Mouse (Mus musculus) neutrophil, adult 5-6 weeks (primary cell): Measurements from ENCODE around the gene Stap2. TPM values are rescaled to one million over a fixed set of nuclear protein-coding genes. Genes with fewer than 3 reads are reported as not detected.

Source experiments
- ATAC-seq: fragments of 151-379, 151-347 bp; 2 replicates; pipeline ENCODE4 v1.8.0; 2017; ENCODE audit warnings: mild to moderate bottlenecking, moderate TSS enrichment; ENCODE audit not compliant: insufficient number of reproducible peaks, poor library complexity, low FRiP score, severe bottlenecking; ENCODE audit errors: extremely low read depth
- total RNA-seq: library from RNA; stranded (forward); fragments of 200-1000 nt; gene quantifications from 2 replicates; pipeline ENCODE4 v1.2.3, GENCODE M21; 2017

Gene Stap2
- total RNA-seq, 1 experiment from 2014 or later = 1.6 TPM

DNA sequence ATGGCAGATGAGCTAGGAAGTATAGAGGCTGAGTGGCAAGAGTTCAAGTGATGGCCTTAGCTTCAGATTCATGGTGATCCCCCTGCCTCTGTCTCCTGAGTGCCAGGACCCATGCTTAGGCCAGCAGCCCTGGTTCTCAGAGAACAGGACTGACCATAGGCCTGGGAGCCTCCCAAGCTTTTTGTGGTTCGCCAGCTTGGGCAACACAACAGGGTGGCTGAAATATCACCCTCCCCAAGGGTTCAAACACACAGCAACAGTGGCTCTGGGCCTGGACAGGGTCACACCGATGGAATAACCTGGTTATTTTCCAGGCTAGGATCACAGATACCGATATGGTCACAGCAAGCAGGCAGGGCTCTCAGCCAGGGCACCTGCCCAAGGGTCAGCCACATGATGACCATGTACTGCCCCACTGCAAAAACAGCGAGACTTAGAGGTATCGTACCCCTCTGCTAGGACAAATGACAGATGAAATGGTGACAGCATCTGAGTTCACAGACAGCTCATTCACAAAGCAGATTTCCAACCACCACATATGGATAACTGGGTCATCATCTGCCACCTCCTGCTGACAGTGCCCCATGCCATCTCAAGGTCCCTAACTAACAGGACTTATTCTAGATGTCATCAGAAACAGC is 22.5 kb upstream of the Stap2 start:
- no peak for ATAC-seq

DNA sequence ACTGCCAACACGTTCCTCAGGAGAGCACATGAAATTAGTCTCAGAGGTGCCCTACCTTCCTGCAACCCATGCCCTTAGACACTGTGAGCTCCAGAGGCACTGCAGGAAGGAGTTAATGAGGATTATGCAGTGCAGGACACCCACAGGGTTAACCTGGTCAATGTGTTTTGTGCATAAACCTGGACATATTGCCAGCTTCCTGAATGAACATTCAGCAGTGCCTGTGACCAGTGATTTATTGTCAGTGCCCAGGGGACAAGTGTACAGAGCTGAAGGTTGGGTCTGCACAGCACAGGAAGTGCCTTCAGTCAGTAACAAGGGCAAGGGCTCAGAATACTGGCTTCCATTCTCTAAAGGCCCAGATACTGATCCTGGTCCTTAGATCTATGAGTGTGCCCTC is 21.5 kb upstream of the Stap2 start:
- ATAC-seq = no peak

DNA sequence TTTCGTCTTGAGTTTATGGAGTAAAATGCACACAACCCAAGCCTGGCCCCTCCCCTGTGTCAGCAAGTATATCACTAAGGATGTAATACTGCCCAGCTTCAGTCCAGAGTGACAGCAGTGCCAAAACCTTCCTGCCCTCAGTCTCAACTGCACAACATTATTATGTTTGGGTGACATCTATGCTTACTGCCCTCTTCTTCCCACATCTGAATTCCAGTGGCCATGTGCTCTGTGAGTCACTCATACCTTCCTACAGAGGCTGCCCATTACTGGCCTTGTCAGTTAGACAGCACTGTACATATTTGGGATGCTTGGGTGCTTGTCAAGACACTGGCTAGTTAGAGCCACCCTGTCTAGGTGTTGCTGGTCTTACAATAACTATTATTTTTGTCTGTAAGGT is 20.9 kb upstream of the Stap2 start:
- ATAC-seq = no peak

DNA sequence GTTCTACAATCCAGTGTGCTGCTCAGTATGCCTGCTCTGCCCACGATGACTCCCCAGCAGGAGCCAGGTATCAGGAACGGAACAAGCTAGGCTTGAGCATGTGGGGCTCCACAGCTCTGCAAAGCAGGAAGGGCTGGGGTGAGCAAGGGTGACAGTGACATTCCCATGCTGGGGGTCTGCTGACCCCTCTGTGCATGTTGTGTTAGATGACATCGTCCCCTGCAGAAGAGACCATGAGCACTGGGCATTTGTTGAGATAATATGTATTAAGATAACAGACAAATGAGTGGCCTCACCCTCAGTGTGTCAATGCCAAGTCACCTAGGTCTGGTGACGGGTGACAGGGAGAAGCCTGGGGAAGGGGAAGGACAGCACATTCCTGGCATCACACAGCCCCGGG is 19.5 kb upstream of the Stap2 start:
- ATAC-seq = no peak

DNA sequence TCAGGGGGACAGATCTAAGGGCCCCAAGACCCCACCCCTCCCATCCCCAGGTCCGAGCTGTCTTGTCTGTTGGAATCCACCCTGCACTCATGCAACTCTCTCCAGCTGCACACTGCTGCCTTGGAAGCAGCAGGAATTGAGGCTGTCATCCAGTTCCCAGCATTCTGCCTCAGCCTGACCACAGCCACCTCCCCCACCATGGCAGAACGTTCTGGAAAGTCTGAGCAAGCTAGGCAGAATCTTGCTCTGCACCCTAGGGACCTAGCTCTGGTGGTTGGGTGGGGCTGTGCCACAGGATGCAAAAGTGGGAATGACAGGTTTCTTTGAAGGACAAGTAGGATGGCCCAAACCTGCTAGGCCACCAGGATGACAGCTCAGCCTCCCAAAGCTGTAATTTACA is 19.1 kb upstream of the Stap2 start:
- ATAC-seq = no peak

DNA sequence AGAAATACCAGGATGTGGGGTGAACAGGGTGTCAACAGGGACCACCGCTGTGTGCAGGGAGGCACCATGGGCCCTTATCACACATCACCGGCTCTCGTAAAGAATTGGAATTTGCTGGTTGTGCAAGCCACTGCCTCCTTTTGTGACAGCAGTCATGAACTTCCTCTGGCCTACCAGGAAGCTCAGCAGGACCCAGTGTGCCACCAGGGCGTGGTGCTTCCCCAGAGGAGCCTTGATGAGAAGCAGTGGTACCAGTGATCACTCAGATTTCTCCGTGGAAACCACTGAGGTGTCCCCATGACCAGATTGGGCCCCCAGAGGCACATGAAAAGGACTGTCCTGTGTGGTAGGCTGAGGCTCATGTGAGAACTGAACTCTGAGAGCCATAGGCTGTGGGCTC is 18.0 kb upstream of the Stap2 start:
- ATAC-seq = peak; percentile 44

DNA sequence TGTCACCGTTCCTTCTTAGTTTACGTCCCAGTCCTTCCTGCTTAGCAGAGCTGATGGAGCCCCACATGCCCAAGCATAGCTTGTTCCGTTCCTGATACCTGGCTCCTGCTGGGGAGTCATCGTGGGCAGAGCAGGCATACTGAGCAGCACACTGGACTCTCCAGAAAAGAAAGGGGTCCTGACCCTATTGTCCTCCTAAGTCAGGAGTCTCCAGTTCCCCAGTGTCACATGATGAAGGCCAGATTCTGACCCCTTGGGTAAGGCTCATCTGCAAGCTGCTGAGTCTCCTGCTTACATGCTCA is 17.6 kb upstream of the Stap2 start:
- ATAC-seq = no peak

DNA sequence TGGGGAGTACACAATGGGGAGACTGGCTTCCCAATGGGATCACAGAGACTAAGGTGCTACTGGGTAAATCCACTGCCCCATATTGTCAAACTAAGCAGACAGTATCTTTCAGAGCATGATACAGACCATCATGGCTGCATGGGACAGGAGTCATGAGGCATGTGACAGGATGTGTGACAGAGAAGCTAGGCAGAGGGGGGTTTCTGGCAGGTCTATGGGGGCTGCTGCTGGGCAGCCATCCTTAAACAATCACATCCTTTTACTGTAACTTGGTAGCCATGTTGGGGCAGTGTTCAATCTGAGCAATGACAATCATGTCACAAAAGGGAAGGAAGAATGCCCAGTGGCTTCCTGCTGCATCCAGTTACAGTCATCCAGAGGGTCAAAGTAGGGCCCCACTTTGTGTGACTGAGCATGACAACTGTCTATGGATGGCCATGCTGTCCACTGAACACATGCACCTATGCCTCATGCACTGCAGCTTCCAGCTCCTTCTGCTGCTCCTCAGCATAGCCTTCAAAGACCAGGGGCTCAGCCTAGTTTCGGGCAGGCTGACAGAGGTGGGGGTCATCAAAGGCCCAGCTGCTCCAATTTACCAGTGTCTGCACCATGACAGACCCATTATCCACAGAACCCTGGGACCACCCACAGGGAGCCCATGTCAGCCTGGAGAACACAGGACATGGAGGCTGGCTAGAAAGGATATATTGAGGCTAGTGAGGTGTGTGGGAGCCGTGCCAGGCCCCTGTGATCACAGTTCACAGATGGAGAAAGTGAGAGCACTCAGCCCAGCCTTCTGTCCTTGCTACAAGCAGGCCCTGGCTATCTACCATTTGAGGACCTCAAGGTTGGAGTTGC is 17.0 kb upstream of the Stap2 start:
- ATAC-seq = peak; percentile 35; the same call in 1 of the 2 replicates

DNA sequence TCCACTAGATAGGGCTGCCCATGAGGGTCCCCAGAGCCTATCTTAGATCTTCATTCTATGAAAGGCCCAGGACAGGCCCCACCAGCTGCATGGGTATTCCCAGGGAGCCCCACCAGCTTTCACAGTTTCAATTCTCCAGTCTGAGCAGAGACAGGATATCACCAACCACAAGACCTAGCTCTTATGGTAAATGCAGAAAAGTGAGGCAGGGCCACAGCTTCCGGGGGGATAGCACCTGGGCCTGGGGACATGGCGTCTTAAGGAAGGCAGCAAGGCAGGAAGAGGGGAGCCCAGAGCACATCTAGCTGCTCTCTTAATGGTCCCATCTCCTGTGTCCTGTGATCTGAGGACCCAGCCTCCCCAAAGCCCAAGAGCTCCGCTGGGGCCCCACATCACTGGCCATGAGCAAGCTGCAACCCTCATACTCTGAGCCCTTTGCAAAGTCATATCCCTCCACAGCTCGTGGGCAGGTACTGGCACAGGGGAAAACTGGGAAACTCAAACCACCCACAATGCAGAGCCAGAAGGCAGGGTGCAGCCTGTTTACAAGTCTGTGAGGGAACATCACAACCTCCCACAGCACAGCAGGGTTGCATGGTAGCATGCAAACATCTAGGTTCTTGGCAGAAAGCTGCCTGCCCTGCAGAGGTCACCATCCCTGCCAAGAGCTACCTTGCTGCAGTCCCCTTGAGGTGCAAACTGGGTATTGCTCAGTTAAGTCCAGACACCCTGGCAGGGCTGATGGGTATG is 16.0 kb upstream of the Stap2 start:
- ATAC-seq = no peak

DNA sequence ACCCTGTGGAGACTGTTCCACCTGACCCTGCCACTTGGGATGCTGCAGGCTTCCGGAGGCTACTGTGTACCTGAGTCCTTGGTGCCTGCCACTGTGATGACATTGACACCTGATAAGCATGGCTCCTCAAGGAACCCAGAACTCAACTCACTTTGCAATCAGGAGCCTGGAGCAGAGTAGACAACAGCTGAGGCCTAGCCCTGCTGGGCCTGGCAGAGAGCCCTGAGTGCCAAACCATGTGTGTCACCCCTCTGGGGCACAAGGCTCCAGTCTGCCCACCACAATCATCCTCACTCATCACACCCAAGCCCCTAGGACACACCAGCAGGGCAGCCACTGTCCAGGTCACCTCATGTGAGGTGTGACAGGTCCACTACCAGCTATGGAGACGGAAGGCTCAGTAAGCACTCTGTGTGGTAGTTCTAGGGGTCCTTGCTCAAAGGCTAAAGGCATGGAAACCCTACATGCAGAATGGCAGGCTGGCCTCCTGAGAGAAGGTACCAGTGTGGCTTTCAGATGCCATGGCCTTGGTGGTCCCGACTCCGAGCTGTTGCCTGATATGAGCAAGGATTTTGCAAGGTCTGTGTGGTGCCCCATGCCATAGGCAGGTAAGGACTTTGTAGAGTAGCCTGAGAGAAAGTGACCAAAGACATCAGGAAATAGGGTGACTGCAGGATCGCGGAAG is 15.2 kb upstream of the Stap2 start:
- no peak for ATAC-seq

DNA sequence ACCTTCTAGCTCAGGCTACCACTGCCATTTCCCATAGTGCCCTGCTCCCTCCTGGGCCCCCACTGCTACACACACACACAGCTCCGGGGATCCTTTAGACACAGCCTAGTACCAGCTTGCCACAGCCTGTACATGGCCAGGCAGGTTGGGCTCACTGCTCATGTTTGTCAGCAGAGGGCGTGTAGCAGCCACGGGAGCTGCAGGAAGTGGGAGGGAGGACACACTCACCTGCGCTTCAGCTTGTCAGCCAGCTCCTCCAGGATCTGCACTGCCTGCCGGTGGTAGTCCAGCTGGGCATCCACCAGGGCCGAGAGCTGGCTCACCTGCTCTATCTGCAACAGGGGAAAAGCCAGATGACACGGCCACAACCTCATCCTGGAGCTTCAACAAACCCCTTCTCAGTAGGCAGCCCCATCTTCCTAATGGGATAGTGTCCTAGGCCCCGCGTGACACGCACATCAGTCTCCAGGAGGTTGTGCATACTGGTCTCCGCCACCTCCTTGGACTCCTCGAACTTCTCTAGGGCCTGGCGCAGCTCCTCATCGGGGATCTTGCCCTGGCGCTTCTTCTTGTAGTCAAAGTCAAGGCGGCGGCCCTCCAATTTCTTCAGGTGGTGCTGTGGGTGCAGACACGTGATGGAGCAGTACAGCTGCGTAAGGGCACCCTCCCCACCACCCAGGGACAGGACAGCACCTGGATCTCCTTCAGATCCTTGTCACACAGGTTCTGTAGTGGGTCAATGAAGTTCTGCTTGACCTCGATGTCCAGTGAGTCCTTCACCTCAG is 13.2 kb upstream of the Stap2 start:
- 0 out of 2 replicates have a peak, but pooled peaks have one; percentile 14 for ATAC-seq

DNA sequence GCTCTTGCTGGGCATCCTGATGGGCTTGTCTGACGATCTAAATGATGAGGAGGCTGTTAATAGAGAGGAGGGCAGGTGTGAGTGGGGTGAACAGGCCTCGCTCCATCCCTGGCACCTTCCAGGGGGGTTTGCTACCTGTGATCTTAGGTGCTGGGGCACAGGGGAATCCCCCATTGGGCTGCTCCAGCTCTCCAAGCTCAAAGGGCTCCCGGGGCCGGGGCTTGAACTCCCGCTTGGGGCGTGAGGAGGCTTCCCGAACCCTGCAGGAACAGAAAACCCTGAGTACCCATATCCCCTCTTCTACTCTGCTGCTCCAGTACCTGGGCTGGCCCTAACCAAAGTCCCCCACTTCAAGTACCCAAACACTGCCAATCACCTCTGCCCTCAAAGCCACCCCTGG is 12.5 kb upstream of the Stap2 start:
- no peak for ATAC-seq

DNA sequence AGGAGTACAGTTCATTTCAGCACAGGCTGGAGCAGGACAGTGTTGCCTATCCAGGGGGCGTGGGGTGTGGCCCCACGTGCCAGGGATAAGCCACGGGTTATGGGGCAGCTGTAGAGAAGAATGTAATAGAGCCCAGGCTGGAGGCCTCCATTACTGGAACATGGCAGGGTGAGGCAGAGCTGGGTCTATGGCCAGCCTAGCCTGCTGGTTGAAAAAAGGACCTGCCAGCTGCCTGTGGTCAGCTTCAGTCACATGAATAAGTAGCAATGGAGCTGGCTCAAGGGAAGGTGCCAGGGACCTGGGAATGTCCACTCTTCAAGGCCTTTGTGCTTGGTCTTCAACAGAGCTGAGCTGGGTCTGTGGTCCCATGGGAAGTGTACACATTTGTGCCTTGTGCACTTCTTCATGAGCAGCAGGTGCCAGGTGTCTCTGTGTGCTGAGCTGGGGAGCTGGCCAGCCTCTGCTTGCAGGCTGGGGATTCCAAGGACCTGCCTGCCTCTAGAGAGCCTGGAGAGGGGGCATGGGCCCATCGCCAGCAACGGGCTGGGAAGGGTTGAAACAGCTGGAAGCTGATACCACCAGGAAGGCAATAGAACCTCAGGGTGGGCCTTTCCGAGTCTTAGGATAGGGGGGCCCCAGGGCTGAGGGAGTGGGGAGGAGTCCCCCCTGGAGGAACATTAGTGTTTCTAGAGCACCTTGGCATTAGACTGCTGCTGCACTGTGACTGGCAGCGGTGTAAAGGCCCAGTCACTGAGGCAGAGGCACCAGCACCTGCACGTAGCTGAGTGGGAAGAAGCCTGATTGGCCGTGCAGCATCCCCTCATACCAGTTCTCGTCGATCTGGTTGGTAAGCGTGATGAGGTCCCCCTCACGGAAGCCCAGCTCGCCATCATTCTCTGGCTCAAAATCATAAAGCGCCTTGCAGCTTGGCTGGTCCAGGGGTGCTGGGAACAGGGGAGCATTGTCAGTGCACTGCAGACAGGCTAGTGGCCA is 11.7 kb upstream of the Stap2 start:
- ATAC-seq = no peak

DNA sequence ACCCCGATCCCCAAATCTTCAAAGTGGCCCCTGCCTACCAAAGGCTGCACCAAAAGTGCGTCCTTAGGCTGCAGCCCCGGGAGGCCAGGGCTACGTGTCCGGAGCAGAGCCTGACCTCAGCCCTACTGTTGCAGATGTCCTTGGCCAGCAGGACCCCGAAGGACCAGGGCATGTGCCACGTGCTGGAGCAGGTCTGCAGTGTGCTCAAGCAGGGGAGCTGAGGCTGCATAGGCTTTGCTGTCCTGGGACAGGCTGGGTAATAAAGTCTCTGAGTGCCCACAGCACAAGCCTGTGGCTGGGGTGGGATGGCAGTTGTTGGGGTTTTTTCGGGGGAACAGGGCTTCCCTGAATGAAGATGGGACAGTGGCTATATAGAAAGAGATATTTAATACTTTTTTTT is 11.0 kb upstream of the Stap2 start:
- ATAC-seq = no peak

DNA sequence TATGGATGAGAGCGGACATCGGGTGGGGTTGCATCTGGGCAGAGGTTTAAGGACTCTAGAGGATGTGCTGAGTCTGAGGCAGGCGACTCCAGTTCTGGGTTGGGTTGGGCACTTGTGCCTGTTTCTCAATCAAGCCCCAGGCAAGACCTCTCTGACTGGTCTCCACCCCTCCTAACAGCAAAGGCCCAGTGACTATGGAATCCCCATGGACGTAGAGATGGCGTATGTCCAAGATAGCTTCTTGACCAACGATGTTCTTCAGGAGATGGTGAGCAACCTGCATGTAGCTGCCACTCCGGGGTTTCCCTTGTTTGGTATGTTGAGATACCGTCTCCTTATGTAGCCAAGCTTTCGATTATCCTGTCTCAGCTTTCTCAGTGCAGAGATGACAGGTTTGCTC is 9.9 kb upstream of the Stap2 start:
- ATAC-seq = no peak

DNA sequence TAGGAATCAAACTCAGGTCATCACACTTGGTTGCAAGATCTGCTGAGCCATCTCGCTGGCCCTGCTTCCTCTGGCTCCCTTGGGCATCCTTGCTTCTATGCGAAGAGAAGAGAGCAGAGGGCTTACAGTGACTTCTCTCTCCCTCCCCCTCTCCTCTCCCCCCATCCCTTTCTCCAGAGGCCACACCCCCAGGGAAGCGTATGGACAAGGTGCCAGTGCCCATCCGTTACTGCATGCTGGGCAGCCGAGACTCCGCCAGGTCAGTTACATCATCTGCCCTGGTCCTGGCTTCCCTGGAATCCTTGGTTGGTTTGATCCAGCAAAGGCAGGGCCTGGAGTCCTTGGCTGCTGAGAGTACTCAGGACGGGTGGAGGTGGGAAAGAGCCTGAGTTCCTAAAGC is 6.1 kb upstream of the Stap2 start:
- no peak for ATAC-seq

DNA sequence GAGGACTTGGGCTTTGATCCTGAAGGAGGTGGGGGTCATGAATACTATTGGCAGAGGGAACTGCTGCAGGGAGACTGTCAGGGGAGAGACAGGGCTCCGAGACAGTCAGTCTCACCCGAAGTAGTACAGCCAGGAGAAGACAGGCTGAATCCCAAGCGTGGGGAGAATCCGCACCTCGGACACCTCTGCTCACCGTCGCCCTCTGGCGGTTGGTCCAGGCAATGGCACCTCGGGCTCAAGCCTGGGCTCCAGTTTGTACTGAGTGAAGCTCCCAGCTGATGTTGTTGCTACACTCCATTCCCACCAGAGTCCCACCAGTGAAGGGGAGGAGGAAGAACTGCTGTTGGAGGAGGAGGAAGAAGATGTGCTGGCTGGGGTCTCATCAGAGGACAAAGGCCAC is 5.3 kb upstream of the Stap2 start:
- peak; percentile 43 for ATAC-seq

DNA sequence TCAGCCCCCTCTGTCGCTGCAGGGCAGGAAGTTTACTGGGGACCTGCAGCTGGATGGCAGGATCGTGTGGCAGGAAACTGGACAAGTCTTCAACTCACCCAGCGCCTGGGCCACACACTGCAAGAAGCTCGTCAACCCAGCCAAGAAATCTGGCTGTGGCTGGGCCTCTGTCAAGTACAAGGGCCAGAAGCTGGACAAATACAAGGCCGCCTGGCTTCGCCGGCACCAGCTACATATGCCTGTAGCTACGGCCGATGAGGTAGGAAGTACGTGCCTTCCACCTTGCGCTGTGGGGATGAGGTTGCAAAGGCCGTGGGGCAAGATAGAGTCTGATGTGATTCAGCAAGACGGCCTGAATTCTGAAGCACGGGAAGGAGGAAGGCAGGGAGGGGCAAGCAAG is 4.9 kb upstream of the Stap2 start:
- no peak for ATAC-seq
